Mouse (Mus musculus) neural tube, embryonic 10.5 days (tissue): ENCODE measurements around the gene Gm45753.
A peak's percentile ranks its signal among the peaks of the same experiment; 100 is the strongest.
"Not testable (repeated sequence)": the region's sequence is repeated elsewhere in the genome, so short reads cannot be mapped to it uniquely, and the experiment has no call there.

Experiments used
- DNase-seq: peaks from one replicate; pipeline ENCODE4 v3.0.0-alpha.2; 2017; ENCODE audit warnings: low spot score; ENCODE audit errors: extremely low spot score

Gm45753 gene

DNA sequence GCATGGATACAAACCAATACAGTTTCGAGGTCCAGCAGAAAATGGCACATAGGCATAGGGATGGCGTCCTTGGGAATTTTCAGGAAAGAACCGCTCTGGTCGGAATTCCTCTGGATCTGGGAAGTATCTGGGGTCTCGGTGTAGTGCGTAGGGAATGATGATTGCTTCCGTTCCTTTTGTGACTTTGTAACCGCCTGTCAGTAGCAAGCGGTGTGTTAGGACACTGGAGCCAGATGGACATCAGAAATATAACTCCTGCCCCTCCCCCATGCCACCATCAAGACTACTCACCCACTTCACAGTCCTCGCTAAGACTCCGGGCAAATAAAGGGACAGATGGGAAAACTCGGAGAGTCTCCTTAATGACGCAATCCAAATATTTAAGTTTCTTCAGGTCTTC is at the start of gene Gm45753:
Gene Gm45753 (minus strand): TSS at position 101 of the 400 bp plus-strand sequence.
- no peak for DNase-seq

GRCm38 (mm10) chr8:45355809-45356208 is 47.5 kb upstream of the Gm45753 start:
- DNase-seq, result no peak

GRCm38 (mm10) chr8:45345031-45345430 is 36.8 kb upstream of the Gm45753 start:
- DNase-seq, result peak; percentile 79

- DNase-seq, result no peak
Observed at GRCm38 (mm10) chr8:45344298-45344697, 36.0 kb upstream of the Gm45753 start.

- no peak for DNase-seq
Observed at GRCm38 (mm10) chr8:45341630-45342628, 33.7 kb upstream of the Gm45753 start.

DNA sequence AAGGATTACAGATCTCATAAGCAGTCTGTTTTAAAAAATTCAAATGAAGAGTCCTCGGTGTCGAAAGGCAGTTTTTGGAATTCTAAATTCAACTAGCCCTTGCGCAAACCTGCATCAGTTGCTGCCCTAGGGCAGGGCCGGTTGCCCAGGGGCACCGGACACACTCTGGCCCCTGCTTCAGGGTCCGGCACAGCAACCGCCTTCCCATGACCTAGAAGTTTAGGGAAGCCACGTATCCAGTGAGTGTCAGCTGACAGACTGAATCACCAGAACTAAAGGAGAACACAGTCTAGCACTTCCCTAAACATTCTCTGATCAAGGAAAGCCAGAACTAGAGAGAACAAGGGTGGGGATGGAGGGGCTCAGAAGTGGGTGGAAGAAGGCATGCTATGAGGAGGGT is 25.2 kb upstream of the Gm45753 start:
- peak; percentile 17 for DNase-seq

GRCm38 (mm10) chr8:45332685-45333409 is 24.6 kb upstream of the Gm45753 start, which contains the start of gene Cyp4v3:
Cyp4v3 (minus strand) TSS chr8:45333216.
- peak; percentile 55 for DNase-seq

DNA sequence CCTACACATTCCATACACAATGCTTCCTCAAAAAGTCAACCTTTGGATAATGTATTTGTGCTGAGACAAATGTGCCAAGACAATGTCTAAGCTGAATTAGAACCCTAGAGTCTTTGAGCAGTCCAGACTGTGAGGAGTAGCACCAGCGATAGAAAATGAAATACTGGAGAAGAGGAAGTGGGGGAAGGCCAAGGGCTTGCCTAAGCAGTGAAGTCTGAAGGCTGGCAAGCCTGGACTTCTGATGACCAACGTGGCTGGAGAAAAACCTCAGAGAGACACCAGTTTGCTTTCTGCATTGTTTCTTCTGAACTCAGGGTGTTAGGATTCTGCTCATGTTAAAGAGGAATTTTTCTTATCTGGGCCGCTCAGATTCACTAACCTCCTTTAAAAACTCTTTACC is 22.6 kb upstream of the Gm45753 start:
- no peak for DNase-seq

- DNase-seq, result no peak
Observed at GRCm38 (mm10) chr8:45329206-45329980, 21.1 kb upstream of the Gm45753 start.

DNA sequence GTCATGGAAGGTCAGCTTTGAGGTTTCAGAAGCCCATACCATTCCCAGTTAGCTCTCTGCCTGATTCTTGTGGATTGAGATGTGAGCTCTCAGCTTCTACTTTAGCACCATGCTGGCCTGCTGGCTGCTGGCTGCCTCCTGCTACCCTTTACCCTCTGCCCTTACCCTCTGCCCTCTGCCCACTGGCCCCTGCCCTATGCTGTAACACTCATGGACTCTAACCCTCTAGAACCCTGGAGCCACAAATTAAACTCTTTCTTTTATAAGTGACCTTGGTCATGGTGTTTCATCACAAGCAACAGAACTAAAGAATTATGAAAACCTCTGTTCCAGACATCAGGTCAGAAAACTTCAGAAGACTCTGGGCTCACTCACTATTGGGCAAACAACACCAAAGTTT is 18.8 kb upstream of the Gm45753 start:
- not testable (repeated sequence) for DNase-seq

- no peak for DNase-seq
Observed at GRCm38 (mm10) chr8:45324151-45324550, 15.9 kb upstream of the Gm45753 start.

DNA sequence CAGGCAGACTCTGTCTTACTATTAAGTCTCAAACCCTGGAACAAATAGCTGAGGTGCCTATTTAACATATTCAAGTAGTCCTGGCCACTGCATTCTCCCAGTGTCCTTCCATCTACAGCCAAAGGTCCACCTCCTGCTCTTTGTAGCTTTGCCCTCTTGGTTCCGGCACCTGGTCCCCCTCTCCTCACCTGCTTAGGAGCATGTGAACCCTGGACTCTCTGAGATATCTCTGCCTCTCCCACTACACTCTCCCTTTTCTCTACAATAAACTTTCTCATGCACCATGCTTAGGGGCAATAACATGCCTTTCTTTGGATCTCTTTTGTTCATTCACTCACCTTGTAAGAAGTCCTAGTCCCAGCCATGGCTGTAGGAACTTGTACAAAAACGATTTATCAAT is 13.1 kb upstream of the Gm45753 start:
- no peak for DNase-seq

GRCm38 (mm10) chr8:45320930-45321329 is 12.7 kb upstream of the Gm45753 start:
- no peak for DNase-seq

DNA sequence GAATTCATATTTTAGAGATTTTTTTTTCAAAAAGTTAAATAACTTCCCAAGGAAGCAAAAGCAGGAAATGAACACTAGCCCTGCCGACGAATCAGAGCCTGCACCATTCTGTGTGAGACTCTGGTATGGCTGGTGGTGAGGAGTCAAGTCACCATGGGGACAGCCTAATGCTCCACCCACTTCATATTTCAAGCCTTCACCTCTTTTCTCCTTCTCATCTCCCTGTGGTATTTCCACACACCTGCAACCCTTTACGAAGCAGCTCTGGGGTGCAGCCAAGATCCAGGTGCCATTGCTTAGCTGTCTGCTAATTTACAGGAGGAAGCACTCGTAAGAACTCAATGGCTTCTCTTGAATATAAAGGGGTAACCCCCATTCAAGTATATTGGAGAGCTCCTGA is 2.7 kb upstream of the Gm45753 start:
- DNase-seq, result no peak

GRCm38 (mm10) chr8:45305479-45305878 is 2.8 kb downstream of the Gm45753 start:
- DNase-seq, result no peak

- no peak for DNase-seq
Observed at GRCm38 (mm10) chr8:45304354-45304753, 3.9 kb downstream of the Gm45753 start.

DNA sequence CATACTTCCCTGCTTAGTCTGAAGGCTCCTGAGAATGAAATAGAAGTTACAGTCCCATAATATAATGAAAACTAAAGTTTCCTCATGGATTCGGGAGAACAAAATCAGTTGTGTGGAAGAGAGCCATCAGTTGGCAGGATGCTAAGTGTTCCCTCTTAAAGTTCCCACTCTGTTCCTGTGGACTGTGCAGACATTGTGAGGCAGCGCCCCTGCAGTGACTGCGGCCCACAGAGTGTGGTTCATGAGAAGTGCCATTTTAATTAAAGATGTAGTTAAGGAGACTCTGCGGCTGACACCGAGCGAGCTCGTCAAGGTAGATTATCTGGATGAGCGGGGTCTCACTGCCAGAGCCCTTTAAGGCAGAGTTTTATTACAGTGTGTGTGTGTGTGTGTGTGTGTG is 5.9 kb downstream of the Gm45753 start:
- DNase-seq, result no peak

GRCm38 (mm10) chr8:45295276-45295675 is 13.0 kb downstream of the Gm45753 start:
- DNase-seq, result no peak

DNA sequence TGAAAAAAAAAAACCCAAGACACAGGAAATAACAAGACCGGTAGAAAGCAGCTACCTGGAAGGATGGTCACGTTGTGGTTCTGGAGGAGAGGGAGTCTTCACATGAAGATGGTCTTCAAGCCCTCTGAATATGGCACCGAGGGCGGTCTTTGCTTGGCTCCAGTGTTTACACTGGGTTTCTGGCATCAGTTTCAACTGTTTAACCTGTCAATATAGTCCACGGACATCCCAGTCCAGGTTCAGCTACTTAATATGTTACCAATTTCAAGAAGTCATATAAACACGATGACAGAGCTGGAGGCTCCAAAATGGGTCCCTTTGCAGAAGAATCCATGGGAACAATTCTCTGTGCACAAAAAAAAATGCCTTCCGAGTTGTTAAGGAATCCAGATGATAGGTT is 13.6 kb downstream of the Gm45753 start, which contains the start of gene Klkb1:
Gene Klkb1 (minus strand): TSS at position 173 of the 400 bp plus-strand sequence.
- no peak for DNase-seq

- DNase-seq, result no peak
Observed at GRCm38 (mm10) chr8:45291790-45292189, 16.5 kb downstream of the Gm45753 start.

DNA sequence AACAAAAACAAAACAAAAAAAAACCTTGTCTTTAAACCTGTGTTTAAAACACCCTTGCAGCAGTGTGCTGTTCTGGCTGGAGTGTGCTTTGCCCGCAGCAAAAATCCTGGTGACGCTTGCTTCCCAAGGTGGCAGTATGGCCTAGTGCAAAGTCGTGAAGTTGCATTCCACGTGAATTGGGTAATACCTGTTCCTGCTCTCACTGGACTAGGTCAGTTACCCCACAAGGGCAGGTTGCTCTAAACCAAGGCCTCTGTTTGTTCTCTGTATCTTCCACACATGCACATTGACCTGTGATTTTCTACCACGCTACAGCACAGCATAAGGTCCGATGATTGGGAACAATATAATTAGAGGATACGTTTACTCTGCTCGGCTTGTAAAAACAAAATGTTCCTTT is 26.6 kb downstream of the Gm45753 start:
- DNase-seq, result no peak
